Mouse (Mus musculus) left cerebral cortex, adult 18-20 months (tissue): Measurements from ENCODE around the gene Syncrip. TPM values are rescaled to one million over a fixed set of nuclear protein-coding genes. Genes with fewer than 3 reads are reported as not detected.

Experiments
- total RNA-seq, 2 experiments: library from RNA; stranded (reverse); gene quantifications; 2 replicates each; pipeline ENCODE4 v1.2.3; 2021

Syncrip gene
- total RNA-seq, 2 experiments from 2014 or later, result 64.8 TPM

Other genes with a start within 250 kb of the Syncrip start
- gene Nt5e, start 155.4 kb downstream of the Syncrip start, total RNA-seq, result 1 to 10 TPM; 2.6 to 3.6 TPM
- gene Snx14, start 43.6 kb downstream of the Syncrip start, total RNA-seq, result 10 to 100 TPM; 54.3 to 55.8 TPM
- 1 to 10 TPM in 1 of 2 experiments, not detected in 1; 1.7 TPM for gene Gm20537, start 26.0 kb downstream of the Syncrip start, total RNA-seq
- 10 to 100 TPM; 23.6 to 27.4 TPM for gene Zfp949, start 65.4 kb upstream of the Syncrip start, total RNA-seq
- gene Trim43a, start 98.3 kb upstream of the Syncrip start, total RNA-seq, result 1 to 10 TPM; 1.0 to 1.7 TPM
- gene Mthfsl, start 237.7 kb upstream of the Syncrip start, total RNA-seq, result 10 to 100 TPM; 26.6 to 29.4 TPM
- gene Bcl2a1d, start 249.3 kb upstream of the Syncrip start, total RNA-seq, result under 1 TPM in 1 of 2 experiments, not detected in 1; 0.56 TPM